Mouse (Mus musculus): ENCODE measurements around the gene Shb.

Shb gene

GRCm38 (mm10) chr4:45532375-45532774 is at the start of gene Shb:
Gene Shb, minus strand, starts transcription at chr4:45532470.
- DNase-seq, result peak; percentile 77

DNA sequence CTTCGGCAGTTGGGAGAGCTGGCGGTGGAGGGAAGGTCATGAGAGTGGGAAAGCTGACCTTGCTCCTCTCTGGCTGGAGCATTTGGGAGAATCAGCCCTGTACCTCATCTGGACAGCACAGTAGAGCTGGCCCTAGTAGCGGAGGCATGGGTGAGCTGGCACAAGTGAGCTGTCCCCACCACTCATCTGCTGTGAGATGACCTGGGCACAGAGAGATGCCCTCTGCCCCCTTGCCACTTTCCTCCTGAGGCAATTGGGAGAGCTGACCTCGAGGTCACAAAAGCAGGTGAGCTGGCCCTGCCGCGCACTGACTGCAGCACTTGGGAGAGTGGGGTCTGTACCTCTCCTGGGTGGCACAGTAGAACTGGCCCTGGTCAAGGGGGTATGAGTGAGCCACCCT is 48.8 kb upstream of the Shb start:
- no peak for DNase-seq

DNA sequence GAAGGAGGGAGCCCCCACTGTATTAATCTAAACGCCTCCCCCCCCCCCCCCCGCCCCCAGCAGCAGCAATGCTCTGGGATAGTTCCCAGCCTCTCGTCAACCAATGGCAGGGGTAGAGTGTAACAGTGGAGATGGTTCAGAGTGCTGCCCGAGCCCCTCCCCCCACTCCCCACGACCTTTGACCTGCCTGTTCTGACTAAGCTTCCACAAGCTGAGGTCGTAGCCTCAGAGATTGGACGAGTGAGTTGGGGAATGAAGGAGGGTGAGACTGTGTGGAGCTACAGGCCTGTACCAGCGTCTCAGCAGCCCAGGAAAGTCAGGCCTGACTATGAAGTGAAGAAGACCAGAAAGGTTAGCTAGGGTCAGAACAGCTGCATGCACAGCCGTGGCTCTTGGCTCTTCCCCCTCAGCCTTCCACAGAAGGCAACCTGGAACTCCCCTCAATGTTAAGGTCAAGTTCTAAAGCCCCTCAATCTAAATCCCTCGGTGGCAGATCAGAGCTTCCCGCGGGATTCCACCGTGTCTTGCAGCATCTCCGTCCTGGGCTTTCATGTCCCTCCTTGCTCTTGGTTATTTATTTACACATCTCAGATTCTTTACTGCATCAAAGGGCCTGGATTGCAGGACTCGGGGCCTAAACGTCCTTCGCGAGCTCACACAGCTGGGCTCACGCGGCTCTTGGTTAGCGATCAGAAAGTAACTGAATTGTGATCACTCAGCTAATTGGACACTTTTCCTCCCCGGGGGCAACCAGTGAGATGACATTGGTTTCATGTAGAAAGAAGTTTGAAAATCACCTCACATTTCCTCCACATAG is 46.5 kb upstream of the Shb start:
- no peak for DNase-seq

GRCm38 (mm10) chr4:45577631-45578030 is 45.4 kb upstream of the Shb start:
- no peak for DNase-seq

DNA sequence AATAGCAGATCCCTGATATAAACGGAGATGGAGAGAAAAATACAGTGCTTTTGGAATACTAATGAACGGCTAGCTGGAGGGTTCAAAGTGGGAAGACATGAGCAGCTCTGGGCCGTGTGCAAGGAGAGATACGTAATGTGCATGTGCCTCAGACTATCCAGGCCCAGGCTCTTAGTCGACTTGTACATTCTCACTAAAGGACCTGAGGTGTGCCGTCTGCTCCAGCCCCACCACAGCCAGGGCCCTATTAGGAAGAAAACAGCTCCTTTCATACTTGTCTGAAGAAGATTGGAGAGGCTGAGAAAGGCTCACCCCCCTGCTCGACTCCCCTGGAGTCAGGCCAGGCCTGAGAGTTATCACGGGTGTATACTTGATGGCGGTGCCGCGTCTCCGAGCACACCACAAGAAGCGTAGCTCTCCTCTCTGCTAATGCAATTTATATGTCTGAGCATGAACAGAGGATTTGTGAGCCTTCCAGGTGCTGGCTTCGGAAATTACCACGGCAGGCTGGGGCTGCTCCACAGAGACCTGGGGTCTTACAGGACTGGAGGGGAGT is 42.4 kb upstream of the Shb start:
- DNase-seq, result no peak

GRCm38 (mm10) chr4:45569521-45569920 is 37.3 kb upstream of the Shb start:
- DNase-seq, result no peak

DNA sequence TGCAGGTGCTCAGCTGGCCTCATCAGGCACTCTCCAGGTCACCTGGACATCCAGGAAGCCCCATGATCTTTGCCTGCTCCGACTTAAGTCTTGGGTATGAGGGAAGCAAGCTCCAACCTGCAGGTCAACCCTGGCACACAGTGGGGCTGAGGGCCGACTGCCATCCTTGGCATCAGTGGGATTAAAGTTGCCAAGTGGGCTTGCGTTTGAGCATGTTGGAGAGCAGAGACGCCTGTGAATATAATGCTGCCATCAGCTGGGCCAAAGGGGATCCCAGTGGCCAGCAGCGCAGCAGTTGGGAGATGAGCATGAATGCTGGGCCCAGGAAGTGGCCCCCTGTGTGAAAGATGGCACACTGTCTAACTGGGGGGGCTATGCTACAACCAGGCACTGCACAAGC is 25.9 kb upstream of the Shb start:
- no peak for DNase-seq

GRCm38 (mm10) chr4:45552571-45552970 is 20.3 kb upstream of the Shb start:
- DNase-seq, result peak; percentile 12

DNA sequence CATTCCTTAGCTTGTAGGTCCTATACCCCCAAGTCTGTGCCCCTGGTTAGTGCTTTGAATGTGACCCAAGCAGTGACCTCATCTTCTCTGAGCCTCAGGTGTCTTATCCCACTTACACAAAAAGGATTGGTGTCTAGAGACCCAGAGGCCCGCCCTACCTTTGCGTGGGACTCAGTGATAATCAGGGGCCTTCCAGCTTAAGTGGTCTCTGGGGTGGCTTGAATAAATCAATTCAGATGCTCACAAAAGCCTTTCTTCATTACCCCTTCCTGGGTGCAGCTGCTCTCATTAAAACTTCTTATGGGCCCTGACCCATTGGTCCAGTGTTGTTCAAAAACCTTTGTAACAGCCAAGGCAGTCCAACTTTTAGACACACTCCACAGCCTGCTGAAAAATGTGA is 18.7 kb upstream of the Shb start:
- no peak for DNase-seq

GRCm38 (mm10) chr4:45549514-45549913 is 17.2 kb upstream of the Shb start:
- peak; percentile 63 for DNase-seq

DNA sequence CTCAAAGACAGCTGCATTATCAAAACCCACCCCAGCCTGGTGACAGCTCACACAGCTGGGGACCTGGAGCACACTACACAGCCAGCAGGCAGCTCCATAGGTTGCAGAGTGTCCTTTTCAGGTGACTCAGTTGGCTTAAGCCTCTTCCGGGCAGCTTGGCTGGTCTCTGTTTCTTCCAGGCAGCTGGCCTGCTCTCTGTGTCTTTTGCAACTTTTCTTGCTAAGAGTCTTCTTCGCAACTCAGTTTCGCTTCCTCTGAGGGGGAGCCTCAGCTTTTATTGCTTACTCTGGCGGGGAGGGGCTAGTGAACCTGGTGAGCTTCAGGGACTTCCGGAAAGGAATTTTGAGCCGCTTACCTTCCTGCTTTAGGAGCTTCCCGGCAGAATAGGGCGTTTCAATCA is 13.6 kb upstream of the Shb start:
- DNase-seq, result no peak

DNA sequence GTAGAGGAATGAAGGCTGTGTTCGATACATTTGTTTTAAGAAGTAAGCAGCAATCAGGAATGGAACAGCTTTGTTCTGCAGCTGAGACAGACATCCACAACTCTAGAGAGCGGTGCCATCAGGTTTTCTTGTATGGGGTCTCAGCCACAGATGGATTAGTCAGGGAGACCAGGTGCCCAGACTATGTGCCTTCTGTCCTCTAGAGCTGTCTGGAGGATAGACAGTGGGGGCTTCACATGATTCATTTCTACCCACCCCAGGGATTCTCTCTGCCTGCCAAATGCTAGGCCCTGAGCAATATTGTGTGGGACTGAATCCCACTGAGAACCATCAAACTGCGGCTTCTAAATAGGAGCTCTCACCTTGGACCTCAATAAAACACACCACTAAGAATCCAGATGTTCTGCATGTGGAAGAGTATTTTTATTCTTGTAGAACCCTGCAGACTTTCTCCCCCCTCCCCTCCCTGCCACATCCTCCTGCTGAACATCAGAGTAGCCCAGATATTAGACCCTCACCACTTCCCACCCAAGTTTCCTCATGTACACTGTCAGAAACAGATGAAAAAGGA is 11.3 kb upstream of the Shb start:
- DNase-seq, result no peak

GRCm38 (mm10) chr4:45540151-45540933 is 8.1 kb upstream of the Shb start:
- no peak for DNase-seq

- no peak for DNase-seq
Observed at GRCm38 (mm10) chr4:45539187-45539586, 6.9 kb upstream of the Shb start.

DNA sequence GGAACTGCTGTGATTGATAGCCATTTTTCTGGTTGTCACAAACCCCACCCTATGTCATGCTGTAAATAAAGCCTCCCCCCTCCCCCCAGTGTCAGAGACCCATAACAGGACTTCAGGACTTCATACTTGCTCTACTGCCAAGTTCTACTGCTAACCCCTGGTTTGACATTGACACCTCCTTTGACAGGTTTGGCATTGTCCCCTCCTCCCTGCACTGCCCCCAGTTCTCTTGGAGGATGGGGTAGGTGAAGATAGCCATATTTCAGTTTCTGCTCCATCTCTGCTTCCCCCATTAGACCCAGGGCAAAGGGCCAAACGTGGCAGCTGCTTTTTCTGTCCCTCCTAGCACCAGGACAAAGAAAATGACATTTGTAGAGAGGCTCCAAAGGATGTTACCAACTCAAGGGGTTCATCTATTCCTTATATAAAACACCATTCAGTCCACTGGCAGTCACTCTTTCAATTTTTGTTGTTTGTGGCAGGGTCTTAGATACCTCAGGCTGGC is 1.2 kb upstream of the Shb start:
- no peak for DNase-seq

- DNase-seq, result peak; percentile 94
Observed at GRCm38 (mm10) chr4:45530662-45531542, 1.4 kb downstream of the Shb start.

GRCm38 (mm10) chr4:45529986-45530597 is 2.2 kb downstream of the Shb start:
- DNase-seq, result peak; percentile 58

DNA sequence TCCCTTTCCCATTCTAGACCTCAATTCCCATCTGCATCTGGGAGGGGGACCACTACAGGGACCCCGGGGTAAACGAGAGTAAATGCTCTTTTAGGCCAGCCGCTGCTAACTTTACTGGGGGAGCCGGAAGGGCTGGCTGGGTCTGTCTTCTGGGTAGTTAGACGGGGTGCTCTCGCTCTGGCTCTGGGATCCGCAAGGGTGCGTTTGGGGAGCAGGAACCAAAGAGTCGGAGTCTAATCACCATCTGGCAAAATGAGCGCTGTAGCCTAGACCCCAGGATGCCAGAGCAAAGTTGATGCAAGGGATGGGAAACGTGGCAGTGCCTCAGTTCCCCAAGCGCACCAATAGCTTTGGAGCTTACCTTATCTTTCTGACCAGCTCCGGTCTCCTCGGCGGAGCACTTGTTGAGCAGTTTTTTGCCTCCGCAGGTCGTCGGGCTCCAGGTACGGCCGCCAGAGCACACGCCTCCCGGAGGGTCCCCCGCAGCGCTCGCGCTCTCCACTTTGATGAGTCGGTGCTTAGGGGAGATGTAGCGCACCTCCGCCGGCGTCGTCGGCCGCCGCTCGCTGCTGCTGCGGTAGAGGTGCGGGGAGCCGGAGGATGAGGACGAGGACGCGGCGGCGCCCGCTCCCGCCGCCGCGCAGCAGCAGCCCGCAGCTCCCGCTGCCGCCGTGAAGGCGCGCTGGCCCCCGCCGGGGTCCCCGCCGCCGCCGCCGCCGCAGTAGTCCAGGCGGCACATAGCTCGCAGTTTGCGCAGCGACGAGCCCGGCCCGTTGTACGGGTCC is 2.9 kb downstream of the Shb start:
- no peak for DNase-seq

- DNase-seq, result no peak
Observed at GRCm38 (mm10) chr4:45528355-45529198, 3.7 kb downstream of the Shb start.

Data from lung, postnatal 14 days (tissue).